Mouse (Mus musculus): ENCODE data around the gene Fbxo34.

Fbxo34 gene

DNA sequence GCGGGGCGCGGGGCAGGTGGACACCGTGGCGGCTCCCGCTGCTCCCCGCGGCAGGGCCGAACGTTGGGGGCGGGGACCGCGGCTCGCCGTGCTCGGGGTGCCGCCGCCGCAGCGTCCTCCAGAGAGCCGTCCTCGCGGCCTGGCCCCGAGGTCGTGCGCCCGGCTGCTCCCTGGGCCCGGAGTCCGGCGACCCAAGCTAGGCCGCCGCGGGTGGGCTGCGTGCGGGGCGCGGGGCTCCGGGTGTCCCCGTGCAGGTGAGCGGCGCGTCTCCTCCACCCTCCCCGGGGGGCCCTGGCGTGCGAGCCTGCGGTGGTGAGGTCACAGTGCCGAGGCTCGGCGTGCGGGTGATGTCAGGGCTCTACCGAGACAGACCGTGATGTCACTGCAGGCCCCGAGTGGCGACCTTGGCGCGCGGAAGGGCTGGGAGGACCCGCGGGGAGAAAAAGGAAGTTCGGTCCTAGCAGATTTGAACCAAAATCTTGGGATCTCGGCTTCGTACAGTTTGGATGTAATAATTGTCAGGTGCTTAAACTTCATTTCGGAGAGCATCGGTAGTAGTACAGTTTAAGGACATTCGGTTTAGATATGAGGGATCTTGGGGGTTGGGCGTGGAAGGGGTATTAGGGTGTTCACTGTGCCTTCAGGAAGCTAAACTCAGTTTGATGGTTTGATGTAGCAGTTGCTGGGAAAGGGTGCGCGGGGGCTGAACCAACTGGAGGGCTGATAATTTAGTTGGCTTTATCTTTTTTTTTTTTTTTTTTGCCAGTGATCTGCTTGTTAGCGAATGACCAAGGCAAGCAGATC lies 22.7 kb downstream of the Fbxo34 start:
- peak; percentile 56 for DNase-seq

DNA sequence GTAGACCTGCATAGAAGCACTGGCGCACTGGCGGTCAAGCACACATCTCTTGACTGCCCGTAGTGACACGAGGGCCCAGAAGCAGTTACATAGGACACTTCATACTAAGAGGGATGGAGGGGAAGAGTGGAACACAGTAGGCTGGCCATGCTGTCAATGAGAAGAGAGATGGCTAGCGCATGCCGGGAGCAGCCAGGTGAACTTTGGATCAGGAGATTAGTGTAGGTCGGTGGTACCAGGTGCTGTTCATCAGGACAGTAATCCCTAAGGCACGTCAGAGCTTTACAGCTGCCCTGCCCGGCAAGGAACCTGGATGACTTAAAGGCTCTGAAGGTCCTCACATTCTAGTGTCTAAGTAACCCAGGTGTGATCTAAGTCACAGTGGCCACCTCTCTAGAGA lies 23.7 kb downstream of the Fbxo34 start:
- DNase-seq: peak; percentile 35

DNA sequence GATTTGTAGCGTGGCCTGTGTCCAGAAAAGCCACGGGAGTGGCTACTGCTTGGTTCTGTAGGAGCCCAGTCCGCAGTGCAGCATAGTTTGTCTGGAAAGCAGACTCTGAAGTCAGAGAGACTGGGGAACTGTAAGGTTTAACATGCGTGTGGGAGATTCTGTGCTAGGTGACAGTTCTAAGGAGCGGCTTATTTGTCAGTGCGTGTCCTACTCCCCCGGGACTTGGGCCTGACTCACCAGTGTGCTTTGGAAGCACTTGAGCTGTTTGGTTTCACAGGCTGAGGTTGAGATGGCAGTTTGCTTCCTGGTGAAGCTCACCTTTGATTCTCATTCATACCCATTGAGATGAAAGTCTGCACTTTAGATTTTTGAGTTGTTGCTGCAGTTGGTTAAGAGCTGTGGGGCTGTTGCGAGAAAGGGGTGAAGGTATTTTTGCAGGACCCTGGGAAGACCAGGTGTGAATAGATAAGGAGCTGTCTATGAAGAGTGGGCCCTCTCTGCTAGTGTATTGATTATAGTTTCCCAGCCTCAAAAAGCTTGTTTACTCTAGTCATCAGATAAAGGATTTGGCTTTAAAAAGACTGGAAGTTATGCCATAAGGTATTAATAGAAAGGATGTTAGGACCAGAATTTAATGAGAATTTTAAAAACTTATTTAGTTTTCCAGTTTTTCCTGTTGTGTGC lies 24.5 kb downstream of the Fbxo34 start:
- DNase-seq: no peak

DNA sequence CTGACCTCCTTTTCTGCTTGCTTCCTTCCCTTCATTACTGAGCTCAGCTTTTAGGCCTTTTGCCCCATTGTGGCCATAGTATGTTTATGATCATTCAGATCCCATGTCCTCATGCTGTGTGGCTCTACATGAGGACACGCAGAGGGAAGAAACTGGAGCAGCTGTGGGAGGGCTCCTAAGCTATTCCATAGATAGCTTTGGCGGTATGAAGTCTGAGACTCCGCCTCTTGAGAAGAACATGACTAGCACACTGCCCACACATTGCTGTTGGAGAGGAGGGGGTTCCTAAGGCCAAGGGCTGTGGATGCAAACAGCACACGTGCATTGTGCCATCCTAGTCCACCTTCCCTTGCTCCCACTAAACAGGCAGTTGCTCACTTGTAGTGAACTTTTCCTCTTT lies 26.0 kb downstream of the Fbxo34 start:
- DNase-seq: no peak

DNA sequence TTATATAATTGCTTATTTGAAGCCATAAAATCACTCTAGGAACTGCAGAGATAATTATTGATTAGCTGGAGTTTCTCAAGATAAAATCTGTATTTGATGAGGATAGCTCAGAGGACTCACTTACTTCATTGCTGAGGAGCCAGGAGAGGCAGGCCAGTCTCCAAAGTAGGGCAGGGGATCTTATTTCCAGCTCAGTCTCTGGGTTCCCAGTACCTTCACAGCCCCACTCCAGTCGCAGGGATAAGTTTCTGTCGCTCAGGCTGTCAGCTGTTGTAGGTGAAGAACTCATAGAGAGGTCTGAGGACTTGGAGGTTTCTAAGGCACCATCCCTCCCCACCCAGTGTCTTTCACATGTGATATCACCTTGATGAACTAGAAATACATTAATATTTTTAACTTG lies 27.5 kb downstream of the Fbxo34 start:
- DNase-seq: no peak

DNA sequence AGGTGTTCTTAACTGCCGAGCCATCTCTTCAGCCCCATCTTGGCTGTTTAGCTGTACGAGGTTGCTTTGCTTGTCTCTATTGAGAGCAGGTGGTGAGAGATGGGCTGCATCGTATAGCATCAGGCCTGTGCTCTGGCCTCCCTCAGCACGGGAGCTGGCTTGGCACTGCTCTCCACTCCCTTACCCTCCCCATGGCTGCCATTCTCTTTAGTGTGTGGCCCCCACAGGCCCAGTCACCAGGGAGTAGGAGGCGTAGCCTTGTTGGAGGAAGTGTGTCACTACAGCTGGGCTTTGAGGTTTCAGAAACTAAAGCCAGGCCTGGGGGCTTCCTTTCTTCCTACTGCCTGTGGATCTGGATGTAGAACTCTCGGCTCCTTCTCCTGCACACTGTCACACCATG lies 32.0 kb downstream of the Fbxo34 start:
- no peak for DNase-seq

DNA sequence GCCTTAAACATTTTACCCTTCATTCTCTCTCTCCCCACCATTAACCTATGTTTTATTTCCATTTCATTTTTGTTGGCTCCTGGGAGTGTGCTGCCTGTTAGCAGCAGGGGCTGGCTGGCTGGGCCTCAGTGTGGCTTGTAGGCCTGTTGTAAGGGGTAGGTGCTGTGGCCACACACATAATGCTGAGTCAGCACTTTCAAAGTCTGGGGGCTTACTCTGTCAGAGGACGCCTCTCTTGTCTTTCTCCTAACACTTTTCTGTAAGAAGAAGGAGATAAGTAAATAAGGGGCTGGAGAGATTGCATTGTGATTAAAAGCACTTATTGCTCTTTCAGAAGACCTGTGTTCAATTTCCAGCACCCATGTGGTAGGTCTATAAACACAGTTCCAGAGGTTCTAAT lies 32.9 kb downstream of the Fbxo34 start:
- DNase-seq: no peak

DNA sequence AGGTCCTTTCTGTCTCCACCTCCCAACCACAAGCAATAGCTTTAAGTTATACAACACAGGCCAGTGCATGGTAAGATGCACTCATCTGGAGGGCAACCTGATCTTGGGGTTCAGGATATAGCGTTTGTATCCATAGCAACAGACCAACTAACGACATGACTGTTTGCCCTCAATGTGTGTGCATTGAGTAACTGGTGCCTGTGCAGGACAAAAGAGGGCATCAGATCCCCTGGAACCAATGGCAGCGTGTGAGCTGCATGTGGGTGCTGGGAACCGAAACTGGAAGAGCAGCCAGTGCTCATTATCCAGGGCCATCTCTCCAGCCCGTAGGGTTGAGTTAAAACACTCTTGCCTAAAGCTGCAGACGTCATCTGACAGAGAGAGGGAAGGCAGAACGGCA lies 38.5 kb downstream of the Fbxo34 start:
- DNase-seq: no peak

DNA sequence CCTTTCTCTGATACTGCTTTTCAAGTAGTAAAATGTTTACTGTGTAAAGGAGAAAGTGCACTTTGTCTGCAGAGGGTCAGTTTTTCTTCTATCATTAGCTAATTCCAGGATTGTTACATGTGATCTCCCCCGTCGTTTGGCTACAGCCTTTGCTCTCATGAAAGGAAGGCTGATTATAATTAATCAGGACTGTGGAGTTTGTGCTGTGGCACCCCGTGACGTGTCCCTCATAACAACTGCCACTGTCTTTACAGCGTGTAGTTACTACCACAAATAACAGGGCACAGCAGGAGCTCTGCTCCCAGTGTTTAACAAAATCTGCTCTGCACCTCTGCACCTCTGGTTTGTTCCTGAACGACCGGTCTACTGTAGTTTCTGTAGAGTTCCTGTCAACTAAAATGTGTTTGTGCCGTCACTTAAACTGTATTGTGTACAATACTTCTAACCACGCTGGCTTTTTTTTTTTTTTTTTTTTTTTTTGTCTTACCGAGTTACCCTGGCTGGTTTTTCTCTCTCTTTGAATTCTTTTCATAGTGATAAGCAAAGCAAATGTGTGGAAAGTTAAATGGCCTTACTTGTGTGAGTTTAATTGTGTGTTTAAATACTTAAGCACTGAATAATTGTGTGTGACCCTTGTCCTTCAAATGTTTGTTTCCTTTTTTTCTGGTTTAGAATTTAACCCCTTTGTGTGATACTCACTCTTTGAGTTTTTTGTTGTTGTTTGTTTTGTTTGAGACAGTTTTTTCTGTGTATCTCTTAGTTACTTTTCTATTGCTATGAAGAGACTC lies 39.3 kb downstream of the Fbxo34 start:
- peak; percentile 74 for DNase-seq

DNA sequence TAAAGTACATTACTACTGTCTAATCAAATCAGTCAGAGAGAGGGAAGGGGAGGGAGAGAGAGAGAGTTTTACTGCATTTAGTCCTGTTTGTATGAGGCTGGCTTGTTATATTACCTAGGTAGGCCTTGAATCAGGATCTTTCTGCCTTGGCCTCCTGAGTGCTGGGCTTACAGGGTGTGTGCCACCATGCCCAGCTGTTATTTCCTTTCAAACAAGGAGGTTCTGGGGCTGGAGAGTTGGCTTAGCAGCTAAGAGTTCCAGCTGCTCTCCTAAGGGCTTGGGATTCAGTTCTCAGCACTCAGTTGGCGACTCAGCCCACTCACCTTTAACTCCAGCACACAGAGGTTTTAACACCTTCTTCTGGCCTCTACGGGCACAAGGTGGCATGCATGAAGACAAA lies 40.5 kb downstream of the Fbxo34 start:
- DNase-seq: no peak

DNA sequence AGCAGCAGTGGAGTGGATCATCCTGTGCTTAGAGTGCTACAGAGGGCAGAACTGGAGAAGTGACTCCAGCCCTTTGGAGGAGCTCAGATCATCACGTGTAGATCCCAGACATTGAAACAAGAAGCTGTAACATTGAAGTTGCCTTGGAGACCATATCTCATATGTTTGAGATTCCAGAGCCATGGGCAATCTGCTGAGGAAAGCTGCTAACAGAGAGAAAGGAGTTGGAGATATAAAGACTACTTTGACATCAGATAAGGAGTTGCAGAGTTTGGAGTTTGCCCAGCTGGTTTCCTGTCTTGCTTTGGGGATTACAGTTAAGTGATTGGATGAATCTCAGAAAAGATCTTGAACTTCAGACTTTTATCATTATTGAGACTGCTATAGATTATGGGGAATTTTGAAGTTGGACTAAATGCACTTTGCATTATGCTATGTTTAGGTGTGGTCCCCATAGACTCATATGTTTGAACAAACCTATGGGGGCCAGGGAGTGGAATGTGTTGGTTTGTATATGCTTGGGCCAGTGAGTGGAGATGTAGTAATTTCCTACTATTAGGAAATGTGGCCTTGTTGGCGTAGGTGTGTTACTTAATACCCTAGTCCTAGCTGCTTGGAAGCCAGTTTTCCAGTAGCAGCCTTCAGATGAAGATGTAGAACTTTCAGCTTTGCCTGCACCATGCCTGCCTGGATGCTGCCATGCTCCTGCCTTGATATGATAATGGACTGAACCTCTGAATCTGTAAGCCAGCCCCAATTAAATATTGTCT lies 43.6 kb downstream of the Fbxo34 start:
- DNase-seq: no peak

DNA sequence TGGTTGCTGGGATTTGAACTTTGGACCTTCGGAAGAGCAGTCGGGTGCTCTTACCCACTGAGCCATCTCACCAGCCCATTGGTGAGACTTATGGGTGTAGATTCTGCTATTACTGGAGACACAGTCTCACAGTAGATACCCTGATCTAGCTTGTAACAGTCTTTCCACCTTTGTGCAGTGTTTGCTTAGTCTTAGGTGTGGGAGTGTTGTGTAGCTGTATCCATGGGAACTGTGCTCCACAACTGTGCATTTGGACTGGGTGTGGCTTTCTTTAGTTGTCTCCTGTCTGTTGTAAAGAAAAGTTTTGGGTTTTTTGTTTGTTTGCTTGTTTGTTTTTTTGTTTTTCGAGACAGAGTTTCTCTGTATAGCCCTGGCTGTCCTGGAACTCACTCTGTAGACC lies 45.7 kb downstream of the Fbxo34 start:
- no peak for DNase-seq

DNA sequence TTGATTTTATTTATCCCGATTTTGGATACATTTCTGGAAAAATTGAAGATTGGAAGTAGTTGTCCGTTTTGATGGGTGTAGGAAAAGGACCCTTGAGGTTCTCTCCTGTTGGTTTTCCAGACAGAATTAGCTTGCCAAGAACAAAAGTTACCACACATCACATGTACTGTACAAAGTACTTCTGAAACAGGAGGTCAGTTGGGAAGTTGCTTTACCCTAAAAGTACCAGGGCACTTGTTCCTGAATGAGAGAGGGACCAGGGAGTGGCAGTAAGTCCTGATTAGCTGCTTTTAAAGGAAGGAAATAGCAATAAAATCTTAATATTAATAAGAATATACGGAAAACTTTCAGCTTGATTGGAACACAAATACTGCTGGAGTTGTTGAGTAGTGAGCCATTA lies 46.9 kb downstream of the Fbxo34 start:
- DNase-seq: peak; percentile 29

DNA sequence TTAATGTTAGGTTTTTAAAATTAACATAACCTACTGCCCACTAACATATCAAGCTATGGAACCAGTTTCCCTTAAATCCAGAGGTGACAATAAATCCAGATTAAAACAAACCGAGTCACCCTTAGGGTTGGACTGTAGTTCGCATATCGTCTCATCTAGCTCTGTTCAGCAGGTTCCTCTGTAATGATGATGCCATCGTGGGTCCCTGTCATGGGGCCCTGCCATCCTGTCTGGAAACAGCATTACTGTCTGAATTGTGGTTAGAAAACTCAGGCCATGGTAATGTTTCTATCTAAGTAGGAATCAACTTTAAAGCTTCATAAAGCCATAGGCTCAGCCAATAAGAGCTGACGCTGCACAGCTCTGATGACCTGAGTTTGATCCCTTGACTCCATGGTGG lies 48.4 kb downstream of the Fbxo34 start:
- DNase-seq: no peak

DNA sequence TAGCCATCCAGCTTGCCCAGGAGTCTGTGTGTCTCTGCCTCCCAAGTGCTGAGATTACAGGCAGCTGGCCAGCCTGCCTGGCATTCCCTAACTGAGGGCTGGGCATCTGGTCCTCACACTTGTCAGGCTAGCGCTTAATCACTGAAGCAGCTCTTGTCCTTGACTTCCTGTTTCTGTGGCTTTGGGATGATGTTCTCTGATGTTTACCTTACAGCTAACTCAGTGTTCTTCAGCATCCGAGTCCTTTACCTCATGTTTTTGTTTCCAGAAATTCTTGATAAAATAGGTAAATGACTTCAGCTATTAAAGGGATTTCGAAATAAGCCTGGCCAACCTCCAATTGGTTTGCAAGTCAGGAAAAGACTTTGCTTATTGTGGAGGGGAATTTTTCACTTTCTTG lies 53.8 kb downstream of the Fbxo34 start:
- DNase-seq: no peak

DNA sequence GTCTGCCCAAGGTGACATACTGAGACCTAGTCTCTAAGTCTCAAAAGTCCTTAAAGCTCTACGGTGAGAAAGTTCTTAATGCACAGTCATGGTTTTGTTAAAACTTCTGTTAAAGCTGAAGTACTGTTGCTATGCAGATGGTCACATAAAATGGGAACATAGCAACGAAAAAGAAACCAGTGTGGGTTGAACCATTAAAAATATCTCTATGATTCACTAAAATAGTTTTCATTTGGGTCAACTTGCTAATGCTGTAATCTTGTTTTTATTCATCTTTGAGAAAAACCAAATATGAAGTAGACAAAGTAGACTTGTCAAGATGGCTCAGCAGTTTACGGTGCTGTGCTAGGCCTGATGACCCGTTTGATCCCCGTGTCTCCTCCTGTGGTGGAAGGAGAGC lies 56.5 kb downstream of the Fbxo34 start:
- no peak for DNase-seq

DNA sequence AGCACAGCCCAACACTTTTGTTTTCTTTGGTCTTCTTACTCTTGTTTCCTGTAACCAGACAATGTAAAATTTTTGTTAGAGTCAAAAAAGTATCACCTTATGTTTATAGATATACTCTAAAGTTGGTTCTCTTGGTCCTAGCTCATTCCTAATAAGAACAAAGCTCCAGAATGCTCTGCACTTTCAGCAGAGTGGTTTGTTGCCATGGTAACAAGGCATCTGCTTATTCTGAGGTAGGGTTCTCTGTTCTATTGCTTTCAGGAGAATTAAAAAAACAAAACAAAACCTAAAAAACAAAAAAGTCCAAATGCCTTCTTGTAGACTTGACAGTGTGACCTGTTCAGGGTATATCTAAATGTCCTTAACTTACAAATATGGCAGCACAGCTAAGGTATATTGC lies 57.8 kb downstream of the Fbxo34 start:
- DNase-seq: no peak

DNA sequence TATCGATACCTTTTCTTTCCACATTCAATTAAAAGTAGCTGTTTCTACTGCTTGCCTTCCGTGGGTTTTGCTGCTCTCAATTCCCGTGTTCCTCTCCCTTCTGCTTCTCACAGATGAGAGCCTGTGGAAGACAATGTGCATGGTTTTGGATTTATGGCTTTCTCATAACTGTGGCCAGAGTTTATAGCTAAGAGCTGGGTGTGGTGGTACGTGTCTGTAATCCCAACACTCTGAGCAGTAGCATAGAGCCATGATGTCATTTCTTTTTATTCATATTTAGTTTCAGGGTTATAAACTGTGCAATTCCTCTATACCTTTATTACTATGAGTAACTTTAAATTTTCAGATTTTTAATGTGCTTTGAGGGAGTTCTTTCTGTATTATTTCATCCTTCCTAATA lies 60.0 kb downstream of the Fbxo34 start:
- no peak for DNase-seq

DNA sequence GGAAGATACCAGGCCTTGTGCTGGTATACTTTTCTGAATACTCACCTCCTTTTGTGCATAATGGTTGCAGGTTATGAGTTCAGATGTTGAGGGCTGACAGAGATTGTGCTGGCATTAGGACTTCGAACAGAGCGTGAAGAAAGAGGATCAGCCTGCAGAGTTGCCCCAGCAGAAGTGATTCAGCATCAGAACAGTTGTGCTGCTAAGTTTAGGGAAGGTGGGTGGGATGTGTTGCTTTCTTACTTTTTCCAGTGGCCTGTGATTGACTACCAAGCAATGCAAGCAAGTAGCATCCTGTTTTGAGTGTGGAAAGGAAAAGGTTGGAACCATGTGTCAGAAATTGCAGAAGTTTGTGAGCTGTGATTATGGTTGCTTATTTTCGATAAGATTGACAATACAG lies 63.4 kb downstream of the Fbxo34 start:
- DNase-seq: no peak

DNA sequence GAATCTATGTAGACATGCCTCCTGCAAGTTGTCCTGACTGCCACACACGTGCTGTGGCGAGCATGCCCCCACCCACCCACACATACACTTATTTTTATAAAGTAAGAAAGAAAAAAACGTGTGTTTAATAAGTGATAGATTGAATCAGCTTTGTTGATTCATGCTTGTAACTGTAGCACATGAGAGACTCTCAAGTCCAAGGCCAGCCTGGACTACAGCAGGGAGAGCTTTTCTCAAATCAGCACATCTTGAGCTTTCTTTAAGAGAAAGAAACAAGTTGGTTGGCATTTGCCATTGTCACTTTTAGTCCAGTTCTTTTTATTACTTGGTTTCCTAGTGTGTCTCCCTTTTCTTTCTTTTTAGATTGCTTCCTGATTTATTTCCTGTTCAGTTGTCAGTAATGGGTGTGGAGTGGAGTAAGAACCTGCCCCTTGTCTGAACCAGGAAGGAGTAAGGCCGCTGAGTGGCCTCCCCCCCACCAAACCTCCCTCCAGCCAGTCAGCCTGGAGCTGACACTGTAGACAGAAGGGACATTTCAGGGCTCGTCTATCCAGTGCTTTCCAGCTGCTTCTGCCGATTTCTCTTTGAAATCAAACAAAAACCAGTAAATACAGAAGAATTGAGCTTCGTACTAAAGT lies 64.7 kb downstream of the Fbxo34 start:
- DNase-seq: peak; percentile 56

DNA sequence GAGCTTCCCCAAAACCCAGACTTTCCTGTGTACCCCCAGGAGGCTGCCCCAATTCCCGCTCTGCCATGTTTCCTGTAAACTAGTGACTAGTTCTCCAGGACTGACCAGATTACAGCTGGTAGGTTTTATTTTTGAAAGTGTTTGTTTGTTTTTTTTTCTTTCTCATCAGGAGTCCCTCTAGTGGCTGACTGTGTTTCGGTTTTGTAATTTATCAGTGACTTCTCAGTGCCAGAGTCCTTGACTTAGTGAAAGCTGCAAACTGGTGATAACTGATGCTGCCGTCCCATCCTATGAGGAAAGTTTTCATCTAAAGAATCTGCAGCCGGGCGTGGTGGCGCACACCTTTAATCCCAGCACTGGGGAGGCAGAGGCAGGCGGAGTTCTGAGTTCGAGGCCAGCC lies 65.4 kb downstream of the Fbxo34 start:
- DNase-seq: no peak

DNA sequence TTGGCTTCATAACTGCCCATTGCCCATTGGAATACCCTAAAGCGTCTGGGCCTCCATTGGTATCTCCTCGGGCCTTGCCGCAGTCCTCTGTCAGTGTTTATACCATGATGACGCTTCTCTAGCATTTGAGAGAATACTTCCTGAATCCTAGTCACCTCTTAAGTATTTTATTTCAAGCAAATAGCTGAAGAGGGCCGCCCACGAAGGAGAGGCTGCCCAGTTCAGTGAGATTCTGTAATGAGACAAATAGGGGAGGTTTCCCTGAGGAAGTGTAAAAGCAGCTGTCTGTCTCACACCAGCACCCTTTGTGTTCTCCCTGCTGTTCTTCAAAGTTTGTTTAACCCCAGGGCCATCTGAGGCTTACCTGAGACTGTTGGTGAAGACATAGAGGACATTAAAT lies 66.5 kb downstream of the Fbxo34 start:
- DNase-seq: no peak

DNA sequence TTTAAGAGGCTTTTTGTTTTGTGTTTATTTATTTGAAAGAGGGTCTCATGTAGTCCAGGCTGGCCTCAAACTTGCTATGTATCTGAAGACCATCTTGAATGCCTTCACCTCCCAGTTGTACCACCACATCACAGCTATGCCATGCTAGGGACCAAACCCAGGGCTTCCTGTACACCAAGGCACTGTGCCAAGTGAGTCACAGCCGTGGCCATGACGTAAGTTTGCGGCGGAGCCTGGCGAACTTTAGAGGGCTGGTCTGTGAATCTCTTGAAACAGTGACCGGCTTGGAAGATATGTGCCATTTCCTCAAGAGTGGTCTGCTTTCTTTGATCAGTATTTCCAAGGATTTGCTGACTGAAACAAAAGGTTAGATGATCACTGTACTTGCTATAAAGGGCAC lies 68.4 kb downstream of the Fbxo34 start:
- no peak for DNase-seq
